Mouse (Mus musculus): ENCODE results near the gene Abhd5.
"Not testable (repeated sequence)": the region's sequence is repeated elsewhere in the genome, so short reads cannot be mapped to it uniquely, and the experiment has no call there.

Abhd5 gene

GRCm38 (mm10) chr9:122351303-122352024 is at the start of gene Abhd5:
Abhd5 (plus strand) TSS chr9:122351608.
- peak; percentile 97 for DNase-seq (ENCODE audit: low read depth, low spot score)

GRCm38 (mm10) chr9:122305302-122305701 is 46.1 kb upstream of the Abhd5 start:
- no peak for DNase-seq (ENCODE audit: low read depth, low spot score)

DNA sequence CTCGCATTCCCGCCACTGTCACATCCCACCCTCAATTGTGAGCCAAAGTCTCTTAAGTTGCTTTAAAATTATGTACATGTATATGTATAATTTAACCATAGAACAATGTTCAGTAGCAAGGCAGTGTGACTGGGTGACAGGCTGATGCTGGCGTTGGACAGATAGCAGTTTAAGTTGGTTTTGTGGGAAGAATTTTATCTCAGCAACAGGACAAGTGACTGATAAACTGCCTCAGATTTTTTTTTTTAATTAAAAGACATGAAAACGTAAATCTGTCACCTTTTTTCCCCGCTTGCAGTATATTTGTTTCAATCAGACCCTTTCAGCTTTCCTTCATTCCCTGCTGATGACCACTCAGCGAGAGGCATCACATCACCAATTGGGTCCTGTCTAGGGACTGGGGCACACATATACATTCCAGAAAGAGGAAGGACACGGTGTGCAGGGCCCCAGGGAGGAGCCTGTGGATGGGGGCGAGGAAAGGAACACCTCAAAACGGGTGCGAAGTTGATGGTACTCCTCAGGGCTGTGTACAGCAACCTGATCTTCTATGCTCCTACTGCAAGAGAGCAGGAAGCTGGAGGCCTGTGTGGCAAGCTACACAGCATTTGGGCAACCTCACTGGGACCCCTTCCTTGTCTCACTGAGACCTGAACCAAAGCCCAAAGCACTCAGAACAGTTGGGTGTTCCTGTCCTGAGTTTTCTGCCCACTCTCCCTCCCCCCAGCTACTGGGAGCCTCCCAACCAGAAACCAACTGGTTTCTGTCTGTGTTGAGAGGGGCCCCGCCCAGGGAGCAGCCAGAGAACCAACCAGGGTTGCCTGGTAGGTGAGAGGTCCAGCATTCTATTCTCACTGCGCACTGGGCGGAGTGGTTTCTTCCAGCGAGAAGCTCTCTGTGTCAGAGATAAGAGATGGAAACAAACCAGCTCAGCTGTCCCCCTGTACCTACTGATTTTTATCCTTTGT is 42.1 kb upstream of the Abhd5 start:
- no peak for DNase-seq (ENCODE audit: low read depth, low spot score)

GRCm38 (mm10) chr9:122310613-122311049 is 40.8 kb upstream of the Abhd5 start:
- peak; percentile 78 for DNase-seq (ENCODE audit: low read depth, low spot score)

DNA sequence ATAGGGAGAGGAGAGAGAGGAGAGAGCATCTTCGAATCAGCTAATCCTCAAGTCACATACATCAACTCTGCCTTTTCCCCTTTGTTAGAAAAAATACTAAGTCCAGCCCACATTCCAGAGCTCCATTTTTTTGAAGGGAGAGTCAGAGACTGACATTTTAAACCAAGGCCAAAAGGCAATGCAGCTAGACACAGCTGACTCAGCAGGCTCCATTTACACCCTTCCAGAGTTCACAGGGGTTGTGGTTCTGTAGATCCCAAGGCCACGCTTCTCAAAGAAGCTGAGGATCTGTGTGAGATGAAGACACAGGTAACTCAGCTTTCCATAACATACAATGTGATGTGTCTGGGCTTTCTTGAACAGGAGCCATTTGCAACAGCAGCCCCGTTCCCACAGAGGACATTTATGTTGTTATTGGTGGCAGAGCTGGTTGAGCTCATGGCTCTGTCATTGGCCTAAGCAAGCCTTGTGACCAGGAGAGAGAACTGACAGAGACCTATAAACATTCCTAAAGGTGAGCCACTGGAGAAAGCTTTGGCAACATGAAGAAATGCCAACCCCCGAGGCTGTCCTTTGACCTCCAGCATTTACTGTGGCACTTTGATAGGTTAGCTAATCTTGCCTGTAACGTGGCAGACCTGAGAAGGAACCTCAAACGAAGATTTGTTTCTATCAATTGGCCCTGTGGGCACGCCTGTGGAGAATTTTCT is 40.2 kb upstream of the Abhd5 start:
- no peak for DNase-seq (ENCODE audit: low read depth, low spot score)

- no peak for DNase-seq (ENCODE audit: low read depth, low spot score)
These were observed 39.0 kb upstream of the Abhd5 start for GRCm38 (mm10) chr9:122312296-122312990.

DNA sequence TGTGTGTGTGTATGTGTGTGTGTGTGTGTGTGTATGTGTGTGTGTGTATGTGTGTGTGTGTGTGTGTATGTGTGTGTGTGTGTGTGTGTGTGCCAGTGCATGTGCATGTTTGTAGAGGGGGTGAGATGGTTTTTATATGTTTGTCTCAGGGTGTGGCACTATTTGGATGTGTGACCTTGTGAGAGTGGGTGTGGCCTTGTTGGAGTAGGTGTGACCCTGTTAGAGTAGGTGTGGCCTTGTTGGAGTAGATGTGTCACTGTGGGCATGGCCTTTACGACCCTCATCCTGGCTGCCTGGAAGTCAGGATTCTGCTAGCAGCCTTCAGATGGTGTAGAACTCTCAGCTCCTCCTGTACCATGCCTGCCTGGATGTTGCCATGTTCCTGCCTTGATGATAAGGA is 38.3 kb upstream of the Abhd5 start:
- DNase-seq (ENCODE audit: low read depth, low spot score): not testable (repeated sequence)

DNA sequence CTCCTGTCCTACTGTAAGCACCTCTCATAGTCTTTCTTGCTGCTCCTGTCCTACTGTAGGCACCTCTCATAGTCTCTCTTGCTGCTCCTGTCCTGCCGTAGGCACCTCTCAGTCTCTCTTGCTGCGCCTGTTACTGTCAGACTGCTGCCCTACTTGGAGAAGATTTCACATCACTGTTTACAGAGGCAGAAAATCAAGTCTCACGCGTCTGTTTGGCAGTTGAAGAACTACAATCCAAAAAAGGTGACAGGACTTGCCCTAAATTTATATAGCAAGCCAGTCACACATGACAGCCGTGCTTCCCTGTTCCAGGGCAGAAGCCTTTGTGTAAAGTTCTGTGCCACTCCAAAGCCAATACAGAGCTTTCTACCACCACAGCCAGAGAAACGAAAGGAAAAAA is 37.0 kb upstream of the Abhd5 start:
- no peak for DNase-seq (ENCODE audit: low read depth, low spot score)

- no peak for DNase-seq (ENCODE audit: low read depth, low spot score)
These were observed 36.5 kb upstream of the Abhd5 start for GRCm38 (mm10) chr9:122314942-122315341.

GRCm38 (mm10) chr9:122315501-122315900 is 35.9 kb upstream of the Abhd5 start:
- no peak for DNase-seq (ENCODE audit: low read depth, low spot score)

DNA sequence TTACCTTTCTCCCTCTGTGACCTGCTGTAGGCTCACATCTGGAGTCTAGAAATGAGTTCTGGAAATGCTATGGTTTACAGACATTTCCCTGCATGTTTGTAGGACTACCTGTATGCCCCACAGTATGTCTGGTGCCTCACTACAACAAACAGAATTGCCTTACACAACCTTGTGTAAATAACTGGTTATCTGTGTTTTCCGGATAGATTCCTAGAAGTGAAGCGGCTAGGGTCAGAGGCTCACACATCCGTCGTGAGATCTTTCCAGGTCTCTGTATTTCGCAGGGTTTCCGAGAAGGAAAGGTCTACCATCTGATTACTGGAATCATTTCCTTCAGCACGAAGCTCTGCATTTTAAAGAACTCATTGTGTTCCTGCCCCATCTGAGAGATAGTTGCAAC is 34.8 kb upstream of the Abhd5 start:
- no peak for DNase-seq (ENCODE audit: low read depth, low spot score)

DNA sequence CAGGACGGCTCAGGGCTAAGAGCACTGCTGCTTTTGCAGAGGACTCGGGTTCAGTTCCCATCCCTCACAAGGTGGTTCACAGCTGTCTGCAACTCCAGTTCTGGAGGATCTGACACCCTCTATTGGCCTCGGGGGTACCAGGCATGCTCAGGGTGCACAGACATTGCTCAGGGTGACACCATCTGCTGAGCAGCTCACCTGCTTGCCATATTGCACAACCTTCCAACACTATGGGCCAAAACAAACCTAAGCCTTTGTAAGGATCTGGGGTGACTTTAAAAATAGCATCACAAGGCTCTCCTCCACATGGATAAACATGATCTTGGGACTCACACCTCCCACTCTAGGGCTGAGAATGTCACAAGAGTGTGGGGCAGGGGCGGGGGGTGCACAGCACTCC is 30.8 kb upstream of the Abhd5 start:
- no peak for DNase-seq (ENCODE audit: low read depth, low spot score)

DNA sequence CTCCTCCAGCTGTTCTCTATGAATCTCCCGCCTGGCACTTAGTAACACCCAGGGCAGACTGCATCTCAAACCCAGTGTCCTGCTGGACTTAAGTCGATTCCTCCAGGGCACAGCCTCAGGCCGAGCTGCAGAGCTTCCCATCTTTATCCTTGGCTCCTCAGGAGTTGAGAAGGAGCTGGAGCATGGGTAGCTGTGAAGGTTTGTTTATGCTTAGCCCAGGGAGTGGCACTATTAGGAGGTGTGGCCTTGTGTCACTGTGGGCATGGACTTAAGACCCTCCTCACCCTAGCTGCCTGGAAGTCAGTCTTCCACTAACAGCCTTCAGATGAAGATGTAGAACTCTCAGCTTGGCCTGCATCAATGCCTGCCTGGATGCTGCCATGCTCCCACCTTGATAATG is 29.1 kb upstream of the Abhd5 start:
- DNase-seq (ENCODE audit: low read depth, low spot score): no peak

DNA sequence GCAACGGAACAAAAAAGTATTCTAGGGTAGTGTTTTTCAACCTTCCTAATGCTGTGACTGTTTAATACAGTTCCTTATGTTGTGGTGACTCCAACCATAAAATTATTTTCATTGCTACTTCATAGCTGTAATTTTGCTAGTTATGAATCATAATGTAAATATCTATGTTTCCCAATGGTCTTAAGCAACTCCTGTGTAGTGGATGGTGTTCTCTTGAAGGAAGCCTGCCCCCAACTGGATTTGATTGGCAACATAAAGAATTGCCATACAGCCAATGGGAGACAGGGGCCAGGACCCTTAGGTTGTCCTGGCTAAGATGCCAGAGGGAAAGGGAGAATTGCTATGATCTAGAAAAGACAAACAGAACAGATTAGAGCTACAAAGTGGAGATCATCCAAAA is 25.4 kb upstream of the Abhd5 start:
- no peak for DNase-seq (ENCODE audit: low read depth, low spot score)

GRCm38 (mm10) chr9:122328199-122328598 is 23.2 kb upstream of the Abhd5 start:
- DNase-seq (ENCODE audit: low read depth, low spot score): no peak

GRCm38 (mm10) chr9:122336677-122337076 is 14.7 kb upstream of the Abhd5 start:
- DNase-seq (ENCODE audit: low read depth, low spot score): peak; percentile 42

DNA sequence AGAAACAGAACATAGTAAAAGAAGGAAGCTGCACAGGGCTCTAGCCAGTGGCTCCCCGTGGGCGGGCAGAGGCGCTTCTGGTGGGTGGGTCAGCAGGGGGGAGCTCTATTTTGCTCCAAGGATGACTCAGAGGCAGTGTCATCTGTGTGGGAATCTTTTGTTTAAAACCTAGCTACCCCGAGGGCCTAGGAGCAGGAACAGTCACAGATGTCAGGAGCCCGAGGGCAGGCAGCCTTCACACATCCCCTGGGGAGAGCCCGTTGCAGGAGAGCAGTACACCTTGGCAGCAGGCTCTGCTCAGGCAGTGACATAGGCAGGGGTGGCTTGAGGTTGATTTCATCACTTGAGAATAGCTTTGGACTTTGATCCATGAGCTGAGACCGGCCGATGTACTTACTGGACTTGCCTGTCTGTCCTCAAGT is 13.9 kb upstream of the Abhd5 start:
- DNase-seq (ENCODE audit: low read depth, low spot score): peak; percentile 35

GRCm38 (mm10) chr9:122339972-122340371 is 11.4 kb upstream of the Abhd5 start:
- DNase-seq (ENCODE audit: low read depth, low spot score): no peak

- DNase-seq (ENCODE audit: low read depth, low spot score): no peak
These were observed 8.0 kb upstream of the Abhd5 start for GRCm38 (mm10) chr9:122343399-122343798.

- no peak for DNase-seq (ENCODE audit: low read depth, low spot score)
These were observed 6.8 kb upstream of the Abhd5 start for GRCm38 (mm10) chr9:122344560-122344959.

GRCm38 (mm10) chr9:122345291-122345690 is 6.1 kb upstream of the Abhd5 start:
- no peak for DNase-seq (ENCODE audit: low read depth, low spot score)
